Mouse (Mus musculus) gastrocnemius, postnatal 14 days (tissue): Measurements from ENCODE around the gene Lipo2. TPM values are rescaled to one million over a fixed set of nuclear protein-coding genes. Genes with fewer than 3 reads are reported as not detected.
"Not testable (repeated sequence)": the region's sequence is repeated elsewhere in the genome, so short reads cannot be mapped to it uniquely, and the experiment has no call there.

ENCODE experiments used
- DNase-seq: peaks from one replicate; pipeline ENCODE4 v3.0.0; 2021; ENCODE audit warnings: mixed read lengths
- intact Hi-C: fragments of 180-260 bp; cut with DNase I; formaldehyde crosslinking; loops from one replicate; pipeline ENCODE4 v1.15.1; 2025; ENCODE audit warnings: low total_unique reads
- long read RNA-seq, 2 experiments: library from polyadenylated mRNA; stranded (forward); transcript quantifications; one replicate each; pipeline ENCODE4 v2.0.0; 2021
- total RNA-seq, 2 experiments: library from RNA; stranded (reverse); gene quantifications; 2 replicates each; pipeline ENCODE4 v1.2.3; 2021

Gene Lipo2
- total RNA-seq: under 1 TPM in 1 of 2 experiments, not detected in 1; 0.11 TPM
- long read RNA-seq, experiment 1: 0 reads
- long read RNA-seq, experiment 2: 0 reads

DNA sequence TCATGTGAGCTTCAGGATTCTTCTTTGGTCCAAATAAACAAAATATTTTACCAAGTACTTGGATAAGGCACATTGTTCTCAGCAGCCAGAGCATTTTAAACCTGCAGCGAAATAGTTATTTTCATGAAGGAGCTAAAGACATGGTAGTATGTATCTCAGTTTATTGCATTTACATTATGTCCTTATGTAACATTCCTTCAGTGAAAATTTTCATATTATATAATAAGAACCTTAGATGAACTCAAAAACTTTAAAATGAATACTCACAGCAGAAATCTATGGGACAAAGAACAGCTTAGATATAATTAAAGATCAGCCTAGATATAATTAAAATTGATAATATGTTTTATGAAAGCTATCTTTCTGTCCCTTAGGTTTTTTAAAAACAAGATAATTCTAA, at the start of gene Lipo2:
Gene Lipo2, minus strand, starts transcription at position 101 of the 400 bp plus-strand sequence.
- intact Hi-C loops, DNase-seq: not testable (repeated sequence)

DNA sequence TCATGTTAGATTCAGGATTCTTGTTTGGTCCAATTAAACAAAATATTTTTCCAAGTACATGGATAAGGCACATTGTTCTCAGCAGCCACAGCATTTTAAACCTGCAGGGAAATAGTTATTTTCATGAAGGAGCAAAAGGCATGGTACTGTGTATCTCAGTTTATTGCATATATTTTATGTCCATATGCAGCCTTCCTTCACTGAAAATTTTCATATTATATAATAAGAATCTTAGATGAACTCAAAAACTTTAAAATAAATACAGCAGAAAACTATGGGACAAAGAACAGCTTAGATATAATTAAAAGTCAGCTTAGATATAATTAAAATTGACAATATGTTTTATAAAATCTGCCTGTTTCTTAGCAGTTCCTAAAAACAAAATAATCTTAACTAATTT, 36.2 kb upstream of the Lipo2 start, which contains the start of gene Lipo1:
Gene Lipo1, minus strand, starts transcription at position 101 of the 400 bp plus-strand sequence.
- intact Hi-C loops, DNase-seq: not testable (repeated sequence)

DNA sequence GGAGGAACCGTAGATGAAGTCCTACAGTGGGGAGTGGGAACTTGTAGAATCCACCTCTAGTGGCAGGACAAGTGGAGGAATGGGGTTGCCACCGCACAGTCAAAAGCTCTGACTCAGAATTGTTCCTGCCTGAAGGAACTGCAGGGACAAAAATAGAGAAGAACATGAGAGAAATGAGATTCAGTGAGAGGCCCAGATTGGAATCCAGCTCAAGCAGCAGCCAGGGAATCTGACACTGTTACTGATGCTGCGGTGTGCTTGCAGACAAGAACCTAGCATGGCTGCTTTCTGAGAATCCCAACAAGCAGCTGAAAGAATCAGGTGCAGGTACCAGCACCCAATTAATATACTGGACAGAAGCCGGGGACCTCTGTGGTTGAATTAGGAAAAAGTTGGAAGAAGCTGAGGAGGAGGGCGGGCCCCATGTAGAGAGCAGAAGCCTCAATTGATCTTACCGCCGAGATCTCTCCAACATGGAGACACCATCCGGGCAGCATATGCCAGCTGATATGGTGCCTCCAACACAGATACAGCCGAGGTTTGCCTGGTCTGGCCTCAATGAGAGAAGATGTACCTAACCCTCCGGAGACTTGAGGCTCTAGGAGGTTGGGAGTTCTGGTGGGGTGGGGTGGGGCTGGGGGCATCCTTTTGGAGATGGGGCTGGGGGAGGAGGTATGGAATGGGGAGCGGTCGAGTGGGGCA, 35.6 kb upstream of the Lipo2 start:
- intact Hi-C loops: no loop called here
- no peak for DNase-seq

DNA sequence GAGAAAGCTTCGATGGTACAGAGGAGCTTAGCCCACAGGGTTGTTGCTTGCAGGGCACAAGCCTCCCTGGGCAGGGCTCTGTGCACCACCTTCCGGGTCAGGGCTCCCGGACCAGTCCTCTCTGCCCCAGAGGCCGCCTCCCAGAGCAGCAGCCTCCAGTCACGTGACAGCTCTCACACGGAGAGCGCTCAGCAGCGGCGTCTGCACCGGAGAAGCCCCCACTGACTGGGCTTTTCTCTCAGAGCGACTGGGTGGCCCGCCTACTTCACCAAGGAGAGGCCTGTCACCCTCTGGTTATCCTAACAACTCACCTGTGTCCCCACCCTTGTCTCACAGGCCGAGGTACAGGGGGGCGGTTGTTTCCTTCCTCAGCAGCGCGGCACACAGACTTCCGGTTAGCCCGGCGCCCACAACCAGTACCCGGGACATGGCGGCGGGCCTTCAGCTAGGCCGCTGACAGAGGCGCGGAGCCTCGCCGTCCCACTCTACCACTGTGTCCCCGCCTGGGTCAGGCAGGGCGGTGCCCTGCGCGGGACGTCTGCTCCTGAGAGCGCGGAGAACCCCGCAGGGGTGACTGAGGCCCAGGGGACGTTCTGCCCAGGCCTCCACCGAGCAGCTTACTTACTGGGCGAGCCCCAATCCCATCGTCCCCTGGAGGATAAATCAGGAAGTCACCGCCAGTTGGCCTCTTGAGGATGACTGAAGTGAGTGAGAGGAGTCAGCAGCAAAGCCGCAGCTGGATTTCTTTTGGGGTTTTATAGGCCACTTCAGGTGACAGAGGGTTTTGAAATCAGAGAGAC, 10.3 kb upstream of the Lipo2 start, which contains the start of gene Lipo3:
Gene Lipo3, minus strand, starts transcription at position 665 of the 800 bp plus-strand sequence.
- peak; percentile 39 for DNase-seq
- intact Hi-C loops: not testable (repeated sequence)

Other genes starting within 250 kb of the Lipo2 start
- gene Lipo4, start 233.6 kb downstream of the Lipo2 start, total RNA-seq: under 1 TPM; 0.13 to 0.16 TPM
- not detected for gene Gm8978, start 126.1 kb downstream of the Lipo2 start, total RNA-seq
- gene Lipo3, start 10.6 kb upstream of the Lipo2 start, total RNA-seq: 1 to 10 TPM; 3.6 to 3.8 TPM
- not detected for gene Lipo1, start 36.1 kb upstream of the Lipo2 start, total RNA-seq
- not detected for gene Lipf, start 209.8 kb upstream of the Lipo2 start, total RNA-seq